In genomic region chr4:107314479-107314805, GRCm38 (mm10) we compare ENCODE assay signal across 8 mouse cellular contexts. TPM values are rescaled to one million over a fixed set of nuclear protein-coding genes. Genes with fewer than 3 reads are reported as not detected.
DNase-seq lines count a peak whose midpoint lies in the region; ATAC-seq and TF ChIP-seq lines count a peak whose summit lies in the region.

No protein-coding gene starts in this region.

- no peak for ATAC-seq in heart, embryonic 15.5 days (replicated peaks; ENCODE audit: insufficient number of reproducible peaks, insufficient read depth, low FRiP score, low read depth)
- ATAC-seq in forebrain, postnatal 0 days, result peak; percentile 65
- ATAC-seq in activated CD4-positive, CD25-positive, alpha-beta regulatory T cell, adult 4 months, result no peak

- H3K79me2 ChIP-seq in MEL (ENCODE audit: control insufficient read depth, insufficient read depth, low read length, poor library complexity) (no peaks in the 10 kb centered on the region), macrophage (ENCODE audit: inconsistent target) (peaks cover 8% of the 10 kb centered on the region; the same call in 1 of the 2 replicates)

- H3K27me3 ChIP-seq in heart, embryonic 15.5 days, result no peaks in the 10 kb centered on the region
- H3K27me3 ChIP-seq in MEL (ENCODE audit: control insufficient read depth in 1 of 2, insufficient read depth in 2 of 2, low read length in 2 of 2), result no peaks in the 10 kb centered on the region
- no peaks in the 10 kb centered on the region for H3K27me3 ChIP-seq in forebrain, postnatal 0 days (ENCODE audit: insufficient read depth, low read length)

- peak in 1 of 2 experiments; percentile 32; a peak in 1 of 4 replicates for TF ChIP-seq POLR2A in MEL (IDR thresholded peaks at IDR 0.05; ENCODE audit: control insufficient read depth in 1 of 2, insufficient read depth in 1 of 2, low read depth in 1 of 2, low read length in 2 of 2, poor library complexity in 1 of 2)

- intact Hi-C loops in heart, postnatal 25 days (cut with DNase I), result loop anchor here (1.0 to 5.0 kb wide), 4 partner anchors 20 to 137 kb away; partner anchors contain the start of genes Hspb11, Lrrc42, Tceanc2 and Tmem59

- no peaks in the 10 kb centered on the region for H3K9me3 ChIP-seq in heart, embryonic 15.5 days (replicated peaks)
- no peaks in the 10 kb centered on the region for H3K9me3 ChIP-seq in MEL (replicated peaks; ENCODE audit: insufficient read depth, low read length)
- no peaks in the 10 kb centered on the region for H3K9me3 ChIP-seq in forebrain, postnatal 0 days (ENCODE audit: low read length)

- H3K27ac ChIP-seq in heart, embryonic 15.5 days, result no peak overlapping the region
- H3K27ac ChIP-seq in MEL (ENCODE audit: control insufficient read depth, low read depth, low read length) (no peak overlapping the region), macrophage (peak overlapping the region; percentile 37)
- no peak overlapping the region for H3K27ac ChIP-seq in forebrain, postnatal 0 days (ENCODE audit: low read depth, low read length)

- TF ChIP-seq CTCF in MEL (IDR thresholded peaks at IDR 0.05 in 2 of 3, conservative IDR thresholded peaks at IDR 0.05 in 1 of 3; ENCODE audit: control insufficient read depth in 1 of 3, insufficient read depth in 1 of 3, low read depth in 2 of 3, low read length in 3 of 3, poor library complexity in 1 of 3, severe bottlenecking in 1 of 3), result no peak
- TF ChIP-seq CTCF in forebrain, postnatal 0 days (IDR thresholded peaks at IDR 0.05; ENCODE audit: low read depth), result no peak; the same call in 1 of the 2 replicates

- 8% methylated on average over 7 of the region's 7 CpGs for WGBS in heart, embryonic 15.5 days
- WGBS in forebrain, postnatal 0 days, result 6% methylated on average over 7 of the region's 7 CpGs
- whole genome bisulfite sequencing in macrophage (ENCODE audit: missing documents), result 11% methylated on average over 7 of the region's 7 CpGs

- H3K4me1 ChIP-seq in heart, embryonic 15.5 days (replicated peaks), result peaks cover 12% of the 10 kb centered on the region
- peaks cover 0 to 3% of the 10 kb centered on the region in 2 experiments; a peak in 1 of 4 replicates for H3K4me1 ChIP-seq in MEL (ENCODE audit: control insufficient read depth in 1 of 2, insufficient read depth in 2 of 2, low read length in 2 of 2)
- peaks cover 12% of the 10 kb centered on the region; the same call in 1 of the 2 replicates for H3K4me1 ChIP-seq in forebrain, postnatal 0 days (ENCODE audit: insufficient read depth)

- no peak for TF ChIP-seq RAD21 in MEL (IDR thresholded peaks at IDR 0.05; ENCODE audit: low read depth, low read length)

- peak overlapping the region; percentile 57 for H3K9ac ChIP-seq in heart, embryonic 15.5 days
- H3K9ac ChIP-seq in MEL (ENCODE audit: control insufficient read depth, low read depth, low read length, poor library complexity, severe bottlenecking), result peak overlapping the region; percentile 61
- H3K9ac ChIP-seq in forebrain, postnatal 0 days, result peak overlapping the region; percentile 54

- no peak for TF ChIP-seq EP300 in MEL (IDR thresholded peaks at IDR 0.05; ENCODE audit: low read depth in 1 of 2, low read length in 2 of 2)

- peak overlapping the region; percentile 84 for H3K4me2 ChIP-seq in heart, embryonic 15.5 days
- peak overlapping the region; percentile 61 for H3K4me2 ChIP-seq in forebrain, postnatal 0 days (ENCODE audit: low read depth)

- H3K4me3 ChIP-seq in heart, embryonic 15.5 days, result peak overlapping the region; percentile 64
- H3K4me3 ChIP-seq in MEL (ENCODE audit: control insufficient read depth in 1 of 2, insufficient read depth in 1 of 2, low read depth in 2 of 2, low read length in 2 of 2) (peak overlapping the region; percentile 73 to 86), macrophage (ENCODE audit: inconsistent target) (peak overlapping the region; percentile 87)
- H3K4me3 ChIP-seq in forebrain, postnatal 0 days (ENCODE audit: low read depth, low read length), result peak overlapping the region; percentile 65

- no peak for DNase-seq in heart, postnatal 25 days (ENCODE audit: low spot score)
- DNase-seq in MEL (ENCODE audit: low read depth, low spot score), result no peak
- DNase-seq in forebrain, postnatal 0 days, result no peak
- DNase-seq in urinary bladder, postnatal 25 days (ENCODE audit: low spot score), result no peak
- DNase-seq in ovary, postnatal 36 days (ENCODE audit: low spot score), result no peak

- 0 out of 2 replicates have a peak, but pooled peaks cover 11% of the 10 kb centered on the region for H3K36me3 ChIP-seq in heart, embryonic 15.5 days
- H3K36me3 ChIP-seq in MEL (ENCODE audit: control insufficient read depth in 1 of 2, insufficient read depth in 2 of 2, low read length in 2 of 2) (no peaks in the 10 kb centered on the region), macrophage (ENCODE audit: inconsistent target) (peaks cover 34% of the 10 kb centered on the region)
- peaks cover 22% of the 10 kb centered on the region for H3K36me3 ChIP-seq in forebrain, postnatal 0 days (ENCODE audit: insufficient read depth)

TF ChIP-seq in MEL, 35 proteins besides CTCF, POLR2A, EP300 and RAD21 (continues in another document):
- no peak for TF ChIP-seq BHLHE40 (IDR thresholded peaks at IDR 0.05; ENCODE audit: borderline replicate concordance, low read depth, low read length)
- no peak for TF ChIP-seq CHD1 (IDR thresholded peaks at IDR 0.05; ENCODE audit: low read depth, low read length)
- no peak; the same call in 1 of the 2 replicates for TF ChIP-seq SIN3A (IDR thresholded peaks at IDR 0.05; ENCODE audit: low read length)
- TF ChIP-seq TBP (IDR thresholded peaks at IDR 0.05; ENCODE audit: low read depth, low read length), result no peak
- no peak for TF ChIP-seq MEF2A (IDR thresholded peaks at IDR 0.05; ENCODE audit: extremely low read depth, insufficient replicate concordance, low read depth, low read length, poor library complexity, severe bottlenecking)
- no peak for TF ChIP-seq ZC3H11A (IDR thresholded peaks at IDR 0.05; ENCODE audit: low read depth, low read length)
- 0 out of 2 replicates have a peak, but pooled peaks have one; percentile 14 for TF ChIP-seq E2F4 (IDR thresholded peaks at IDR 0.05; ENCODE audit: borderline replicate concordance, low read depth, low read length)
- no peak for TF ChIP-seq GATA1 (IDR thresholded peaks at IDR 0.05; ENCODE audit: low read depth, low read length)
- 0 out of 2 replicates have a peak, but pooled peaks have one; percentile 14 for TF ChIP-seq MAZ (IDR thresholded peaks at IDR 0.05; ENCODE audit: low read depth, low read length)
- TF ChIP-seq USF2 (IDR thresholded peaks at IDR 0.05; ENCODE audit: borderline replicate concordance in 1 of 2, insufficient read depth in 1 of 2, low read depth in 1 of 2, low read length in 2 of 2), result no peak
- peak; percentile 38; the same call in 1 of the 2 replicates for TF ChIP-seq ZMIZ1 (IDR thresholded peaks at IDR 0.05; ENCODE audit: low read depth, low read length)
- TF ChIP-seq POLR2AphosphoS2 (IDR thresholded peaks at IDR 0.05; ENCODE audit: low read length), result no peak
- no peak for TF ChIP-seq CHD2 (IDR thresholded peaks at IDR 0.05; ENCODE audit: low read length)
- no peak for TF ChIP-seq TCF12 (IDR thresholded peaks at IDR 0.05; ENCODE audit: low read depth, low read length)

RNA-seq across cellular contexts. Expression of gene Yipf1, which starts 0.3 kb away (rescaled TPM):
- 40.3 and 41.1 TPM in 2 replicates for polyA plus RNA-seq in heart, embryonic 15.5 days (2015; fragmentation: Nextera tagmentation; extraction: Ambion mirVana)
- total RNA-seq in heart, postnatal 25 days (2021), result 10 to 100 TPM; 20.7 to 22.3 TPM
- total RNA-seq in MEL (2012; rRNA removed), result 37.5 and 40.6 TPM in 2 replicates
- 100 to 1,000 TPM in 1 of 2 experiments, 10 to 100 TPM in 1; 43.5 to 549 TPM for polyA plus RNA-seq in MEL (2012; ENCODE audit: insufficient read depth in 1 of 2, insufficient read length in 2 of 2, low read depth in 1 of 2, low replicate concordance in 2 of 2, missing spikeins in 1 of 2)
- total RNA-seq in forebrain, postnatal 0 days (2014; rRNA removed), result 47.6 and 65.3 TPM in 2 replicates
- polyA plus RNA-seq in forebrain, postnatal 0 days (2015; fragmentation: Nextera tagmentation; extraction: Ambion mirVana), result 60.2 and 61.5 TPM in 2 replicates
- 10 to 100 TPM; 19.6 to 90.5 (median 55.7) TPM for total RNA-seq in macrophage (2018; cell fraction: chromatin; rRNA removed)
- total RNA-seq in macrophage (2018; cell fraction: cytosol; rRNA removed), result 10 to 100 TPM; 37.7 to 58.6 (median 49.4) TPM
- total RNA-seq in macrophage (2018; cell fraction: nucleus; rRNA removed), result 10 to 100 TPM; 19.4 to 58.8 (median 38.3) TPM
- polyA plus RNA-seq in macrophage (2018), result 33.6 to 49.3 TPM (median 47.6 TPM) in 3 replicates
- 100 to 1,000 TPM in 1 of 2 experiments, 10 to 100 TPM in 1; 91.4 to 105 TPM for polyA plus RNA-seq in activated CD4-positive, CD25-positive, alpha-beta regulatory T cell, adult 4 months (2017; shearing (Covaris generic))

RNA-seq across cellular contexts. Expression of gene Dio1, which starts 7.5 kb away (rescaled TPM):
- 0.51 TPM in 1 of 2 replicates, not detected in the other for polyA plus RNA-seq in heart, embryonic 15.5 days (2015; fragmentation: Nextera tagmentation; extraction: Ambion mirVana)
- total RNA-seq in heart, postnatal 25 days (2021), result not detected
- not detected in 2 replicates for total RNA-seq in MEL (2012; rRNA removed)
- under 1 TPM in 1 of 2 experiments, not detected in 1; 0.13 TPM for polyA plus RNA-seq in MEL (2012; ENCODE audit: insufficient read depth in 1 of 2, insufficient read length in 2 of 2, low read depth in 1 of 2, low replicate concordance in 2 of 2, missing spikeins in 1 of 2)
- total RNA-seq in forebrain, postnatal 0 days (2014; rRNA removed), result not detected in 2 replicates
- polyA plus RNA-seq in forebrain, postnatal 0 days (2015; fragmentation: Nextera tagmentation; extraction: Ambion mirVana), result not detected in 2 replicates
- not detected for total RNA-seq in macrophage (2018; cell fraction: chromatin; rRNA removed)
- not detected for total RNA-seq in macrophage (2018; cell fraction: cytosol; rRNA removed)
- total RNA-seq in macrophage (2018; cell fraction: nucleus; rRNA removed), result not detected
- polyA plus RNA-seq in macrophage (2018), result not detected in 3 replicates
- not detected for polyA plus RNA-seq in activated CD4-positive, CD25-positive, alpha-beta regulatory T cell, adult 4 months (2017; shearing (Covaris generic))

RNA-seq across cellular contexts. Expression of gene Ndc1, which starts 53.1 kb away (rescaled TPM):
- 18.9 and 23.3 TPM in 2 replicates for polyA plus RNA-seq in heart, embryonic 15.5 days (2015; fragmentation: Nextera tagmentation; extraction: Ambion mirVana)
- total RNA-seq in heart, postnatal 25 days (2021), result 10 to 100 TPM; 12.3 to 12.4 TPM
- 44.7 and 54.0 TPM in 2 replicates for total RNA-seq in MEL (2012; rRNA removed)
- polyA plus RNA-seq in MEL (2012; ENCODE audit: insufficient read depth in 1 of 2, insufficient read length in 2 of 2, low read depth in 1 of 2, low replicate concordance in 2 of 2, missing spikeins in 1 of 2), result 100 to 1,000 TPM in 1 of 2 experiments, 10 to 100 TPM in 1; 57.2 to 274 TPM
- 23.6 and 30.4 TPM in 2 replicates for total RNA-seq in forebrain, postnatal 0 days (2014; rRNA removed)
- 14.3 and 18.7 TPM in 2 replicates for polyA plus RNA-seq in forebrain, postnatal 0 days (2015; fragmentation: Nextera tagmentation; extraction: Ambion mirVana)
- 1 to 10 TPM; 1.2 to 5.7 (median 3.1) TPM for total RNA-seq in macrophage (2018; cell fraction: chromatin; rRNA removed)
- total RNA-seq in macrophage (2018; cell fraction: cytosol; rRNA removed), result 1 to 10 TPM; 4.3 to 7.9 (median 5.9) TPM
- total RNA-seq in macrophage (2018; cell fraction: nucleus; rRNA removed), result 10 to 100 TPM in 2 of 26 experiments, 1 to 10 TPM in 24; 1.3 to 24.4 (median 4.3) TPM
- 2.8 to 17.6 TPM (median 9.3 TPM) in 3 replicates for polyA plus RNA-seq in macrophage (2018)
- polyA plus RNA-seq in activated CD4-positive, CD25-positive, alpha-beta regulatory T cell, adult 4 months (2017; shearing (Covaris generic)), result 1 to 10 TPM; 7.0 TPM
